Mouse (Mus musculus) midbrain, embryonic 11.5 days (tissue): ENCODE results near the gene Higd1a. TPM values are rescaled to one million over a fixed set of nuclear protein-coding genes. Genes with fewer than 3 reads are reported as not detected.

ENCODE experiments used
- ATAC-seq: fragments of 200-750 bp; cut with Nextera tagmentation; 2 replicates; pipeline ENCODE4 v1.8.0; 2017; ENCODE audit warnings: moderate TSS enrichment, moderate library complexity; ENCODE audit not compliant: low FRiP score
- DNase-seq: peaks from one replicate; pipeline ENCODE4 v3.0.0; 2015; ENCODE audit warnings: low spot score; ENCODE audit errors: missing footprints
- H3K27ac ChIP-seq: fragments of 300-500 bp; sonication (generic); 2 replicates; pipeline ENCODE4 v1.5.1; 2014; ENCODE audit warnings: low read depth, low read length
- H3K27me3 ChIP-seq: fragments of 300-500 bp; sonication (generic); 2 replicates; pipeline ENCODE4 v1.6.1; 2014; ENCODE audit warnings: mild to moderate bottlenecking, low read length, moderate library complexity, mixed read lengths; ENCODE audit not compliant: control insufficient read depth, insufficient read depth
- H3K36me3 ChIP-seq: fragments of 300-500 bp; sonication (generic); 2 replicates; pipeline ENCODE4 v1.6.1; 2014; ENCODE audit warnings: mild to moderate bottlenecking, low read length, moderate library complexity, mixed read lengths; ENCODE audit not compliant: control insufficient read depth, insufficient read depth
- H3K4me1 ChIP-seq: fragments of 300-500 bp; sonication (generic); 2 replicates; pipeline ENCODE4 v1.6.1; 2014; ENCODE audit warnings: low read length; ENCODE audit not compliant: control insufficient read depth, insufficient read depth
- H3K4me2 ChIP-seq: fragments of 300-500 bp; sonication (generic); 2 replicates; pipeline ENCODE4 v1.6.1; 2014; ENCODE audit warnings: mild to moderate bottlenecking, moderate library complexity
- H3K4me3 ChIP-seq: fragments of 300-500 bp; sonication (generic); 2 replicates; pipeline ENCODE4 v1.5.1; 2014; ENCODE audit warnings: low read depth, low read length
- H3K9ac ChIP-seq: fragments of 300-500 bp; sonication (generic); 2 replicates; pipeline ENCODE4 v1.6.1; 2014; ENCODE audit warnings: low read length
- H3K9me3 ChIP-seq: fragments of 300-500 bp; sonication (generic); 2 replicates; pipeline ENCODE4 v1.6.1; 2016; ENCODE audit warnings: low read length; ENCODE audit not compliant: control insufficient read depth
- WGBS: fragments of 180-500 bp; shearing (Covaris S2); extraction: QIAGEN DNeasy Blood & Tissue Kit; methylation state at CpG from one replicate; pipeline ENCODE4 v1.1.7; 2014; 5-methylcytosine and 5-hydroxymethylcytosine counted together
- polyA plus RNA-seq: library from polyadenylated mRNA; unstranded; fragments of >200 nt; fragmentation: Nextera tagmentation; extraction: Ambion mirVana; gene quantifications from 2 replicates; pipeline ENCODE4 v1.2.1, GENCODE M21; 2014

Gene Higd1a
- polyA plus RNA-seq, 1 experiment from 2014 or later: 170 TPM

DNA sequence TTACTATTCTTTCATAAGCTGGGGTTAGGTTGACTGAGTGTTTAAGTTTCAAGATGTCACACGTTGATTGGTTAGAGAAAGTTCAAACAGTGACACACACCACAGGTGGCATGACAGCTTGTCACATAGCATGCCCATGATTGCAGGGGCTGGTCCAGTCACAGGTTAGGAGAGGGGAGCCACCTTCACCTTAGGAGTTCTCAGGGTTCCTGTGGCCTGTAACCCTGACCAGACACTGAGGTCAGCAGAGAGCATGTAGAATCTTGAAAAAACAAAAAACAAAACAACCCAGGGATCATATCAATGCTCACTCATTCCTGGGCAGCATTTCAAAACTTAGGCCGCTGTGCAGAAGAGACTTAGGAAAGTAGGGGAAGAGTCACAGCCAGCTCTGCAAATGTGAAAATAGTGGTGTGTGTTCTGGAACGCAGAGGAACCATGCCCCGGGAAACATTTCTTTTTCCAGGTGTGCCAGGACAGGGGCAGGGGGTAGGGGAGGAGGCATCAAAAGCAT, 31.8 kb upstream of the Higd1a start:
- 75% methylated on average over 4 of the region's 4 CpGs for WGBS
- Histone ChIP-seq H3K9me3 (no peaks in the 10 kb centered on the region), H3K27ac (no peak overlapping the region), H3K4me2 (no peak overlapping the region), H3K4me1 (no peaks in the 10 kb centered on the region; the same call in 1 of the 2 replicates), H3K36me3 (no peaks in the 10 kb centered on the region), H3K27me3 (no peaks in the 10 kb centered on the region), H3K4me3 (no peak overlapping the region), H3K9ac (no peak overlapping the region)
- DNase-seq (no peak), ATAC-seq (no peak)

- ATAC-seq (no peak), DNase-seq (no peak)
These were observed 23.9 kb upstream of the Higd1a start for GRCm38 (mm10) chr9:121882015-121882457.

GRCm38 (mm10) chr9:121881301-121881700, 23.1 kb upstream of the Higd1a start:
- 79% methylated on average over 6 of the region's 6 CpGs for WGBS
- no peak for ATAC-seq

More at GRCm38 (mm10) chr9:121882015-121882457, 23.9 kb upstream of the Higd1a start:
- Histone ChIP-seq H3K27ac (no peak overlapping the region), H3K4me2 (no peak overlapping the region), H3K27me3 (no peaks in the 10 kb centered on the region), H3K4me3 (no peak overlapping the region), H3K9ac (no peak overlapping the region), H3K36me3 (no peaks in the 10 kb centered on the region), H3K9me3 (no peaks in the 10 kb centered on the region), H3K4me1 (no peaks in the 10 kb centered on the region)
- WGBS: 75% methylated on average over 7 of the region's 7 CpGs

DNA sequence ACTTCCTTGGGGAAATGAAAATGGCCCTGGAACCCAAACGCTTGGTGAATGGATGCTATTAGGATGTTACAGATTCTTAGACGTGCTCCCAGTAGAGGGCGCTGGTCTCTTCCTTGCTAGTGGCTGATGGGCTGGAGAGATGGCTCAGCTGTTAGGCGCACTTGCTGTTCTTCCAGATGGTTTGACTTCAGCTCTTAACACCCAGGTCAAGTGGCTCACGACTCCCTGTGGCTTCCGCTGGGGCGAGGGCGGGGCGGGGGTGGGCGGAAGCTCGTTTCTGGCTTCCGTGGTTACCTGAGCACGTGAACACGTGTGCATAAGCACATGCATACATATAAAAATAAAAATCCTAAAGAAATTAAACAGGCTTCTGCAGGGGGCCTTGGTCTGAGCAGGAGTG, 22.7 kb upstream of the Higd1a start:
- ATAC-seq: no peak
- no peak overlapping the region for H3K4me2 ChIP-seq

More at GRCm38 (mm10) chr9:121881301-121881700, 23.1 kb upstream of the Higd1a start:
- DNase-seq: no peak
- no peaks in the 10 kb centered on the region for H3K36me3 ChIP-seq
- H3K4me1 ChIP-seq: no peaks in the 10 kb centered on the region
- no peaks in the 10 kb centered on the region for H3K9me3 ChIP-seq
- H3K4me2 ChIP-seq: no peak overlapping the region
- H3K27me3 ChIP-seq: no peaks in the 10 kb centered on the region
- H3K27ac ChIP-seq: no peak overlapping the region
- no peak overlapping the region for H3K9ac ChIP-seq
- no peak overlapping the region for H3K4me3 ChIP-seq

GRCm38 (mm10) chr9:121877052-121877740, 19.0 kb upstream of the Higd1a start:
- no peaks in the 10 kb centered on the region for H3K27me3 ChIP-seq
- no peaks in the 10 kb centered on the region for H3K36me3 ChIP-seq
- no peak overlapping the region for H3K27ac ChIP-seq
- H3K9ac ChIP-seq: no peak overlapping the region
- no peaks in the 10 kb centered on the region for H3K9me3 ChIP-seq
- H3K4me1 ChIP-seq: no peaks in the 10 kb centered on the region
- H3K4me2 ChIP-seq: no peak overlapping the region
- 32% methylated on average over 3 of the region's 3 CpGs for WGBS
- no peak for ATAC-seq
- no peak overlapping the region for H3K4me3 ChIP-seq
- peak; percentile 90 for DNase-seq

More for the DNA sequence above, 22.7 kb upstream of the Higd1a start:
- Histone ChIP-seq H3K9me3 (no peaks in the 10 kb centered on the region), H3K36me3 (no peaks in the 10 kb centered on the region), H3K27me3 (no peaks in the 10 kb centered on the region), H3K9ac (no peak overlapping the region), H3K27ac (no peak overlapping the region), H3K4me1 (no peaks in the 10 kb centered on the region), H3K4me3 (no peak overlapping the region)
- peak; percentile 93 for DNase-seq
- WGBS: 23% methylated on average over 14 of the region's 14 CpGs

GRCm38 (mm10) chr9:121873578-121873977, 15.4 kb upstream of the Higd1a start:
- H3K4me1 ChIP-seq: no peaks in the 10 kb centered on the region
- no peak overlapping the region for H3K4me2 ChIP-seq
- DNase-seq (no peak), ATAC-seq (no peak)
- H3K9me3 ChIP-seq: no peaks in the 10 kb centered on the region
- H3K36me3 ChIP-seq: no peaks in the 10 kb centered on the region
- no peak overlapping the region for H3K27ac ChIP-seq
- no peak overlapping the region for H3K4me3 ChIP-seq
- H3K9ac ChIP-seq: no peak overlapping the region
- H3K27me3 ChIP-seq: no peaks in the 10 kb centered on the region

DNA sequence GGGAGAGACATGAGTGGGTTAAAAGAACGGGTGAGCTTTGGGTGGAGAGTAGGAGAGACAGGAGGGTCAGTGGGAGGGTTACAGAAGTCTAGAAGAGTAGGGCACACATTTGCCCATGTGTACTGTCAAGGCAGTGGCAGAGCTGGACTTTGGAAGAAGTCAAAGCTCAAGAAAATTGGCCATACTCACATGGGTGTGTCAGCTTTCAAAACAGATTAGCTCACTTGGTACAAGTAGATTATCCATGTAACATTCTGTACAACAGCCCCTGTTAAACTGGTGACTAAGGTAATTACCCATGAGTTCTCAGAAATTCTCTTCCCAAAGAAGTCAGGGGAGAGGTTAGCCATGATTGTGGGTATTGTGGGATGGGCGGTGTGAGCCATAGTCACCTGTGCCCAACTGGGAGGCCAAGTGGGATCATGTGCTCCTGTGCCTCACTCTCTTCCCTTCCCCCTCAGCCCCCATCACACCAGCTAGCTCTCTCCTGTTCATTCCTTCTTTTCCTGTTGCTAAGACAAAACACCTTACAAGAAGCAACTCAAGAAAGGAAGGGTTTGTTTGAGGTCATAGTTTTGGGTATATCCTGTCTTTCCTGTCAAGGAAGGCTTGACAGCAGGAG, 14.0 kb upstream of the Higd1a start:
- Histone ChIP-seq H3K36me3 (no peaks in the 10 kb centered on the region), H3K27me3 (no peaks in the 10 kb centered on the region), H3K9ac (no peak overlapping the region), H3K9me3 (no peaks in the 10 kb centered on the region), H3K4me3 (no peak overlapping the region), H3K27ac (no peak overlapping the region), H3K4me1 (no peaks in the 10 kb centered on the region), H3K4me2 (no peak overlapping the region)
- ATAC-seq (no peak), DNase-seq (peak; percentile 67)
- WGBS: 77% methylated on average over 2 of the region's 2 CpGs

DNA sequence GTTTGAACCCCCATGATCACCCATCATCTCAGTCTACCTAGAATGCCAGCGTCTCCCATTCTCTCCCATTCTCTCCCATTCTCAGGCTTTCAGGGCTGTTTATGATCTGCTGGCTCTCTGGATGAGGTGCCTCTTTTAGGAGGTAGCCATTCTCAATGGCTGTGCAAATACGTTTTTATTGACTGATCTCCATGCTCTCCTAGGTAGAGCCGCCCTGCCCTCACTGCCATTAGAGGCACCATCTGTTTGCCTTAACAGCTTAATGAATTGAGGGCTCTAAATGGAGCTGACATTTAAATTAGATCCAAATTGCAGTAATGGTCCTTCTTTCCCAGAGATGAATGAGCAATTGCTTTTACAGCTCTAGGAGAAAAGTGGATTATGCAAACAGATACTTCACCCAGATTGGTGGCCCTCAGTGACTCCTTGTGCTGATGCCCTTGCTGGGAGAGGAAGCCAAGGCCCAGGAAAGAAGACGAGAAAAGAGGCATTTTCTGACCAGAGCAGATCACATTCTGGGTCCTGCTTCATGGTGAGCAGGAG, 11.9 kb upstream of the Higd1a start:
- Histone ChIP-seq H3K9me3 (no peaks in the 10 kb centered on the region), H3K4me2 (no peak overlapping the region), H3K9ac (no peak overlapping the region), H3K4me3 (no peak overlapping the region), H3K27ac (no peak overlapping the region), H3K36me3 (no peaks in the 10 kb centered on the region), H3K4me1 (no peaks in the 10 kb centered on the region), H3K27me3 (no peaks in the 10 kb centered on the region)
- ATAC-seq (no peak), DNase-seq (peak; percentile 4)
- 72% methylated on average over 4 of the region's 4 CpGs for WGBS

DNA sequence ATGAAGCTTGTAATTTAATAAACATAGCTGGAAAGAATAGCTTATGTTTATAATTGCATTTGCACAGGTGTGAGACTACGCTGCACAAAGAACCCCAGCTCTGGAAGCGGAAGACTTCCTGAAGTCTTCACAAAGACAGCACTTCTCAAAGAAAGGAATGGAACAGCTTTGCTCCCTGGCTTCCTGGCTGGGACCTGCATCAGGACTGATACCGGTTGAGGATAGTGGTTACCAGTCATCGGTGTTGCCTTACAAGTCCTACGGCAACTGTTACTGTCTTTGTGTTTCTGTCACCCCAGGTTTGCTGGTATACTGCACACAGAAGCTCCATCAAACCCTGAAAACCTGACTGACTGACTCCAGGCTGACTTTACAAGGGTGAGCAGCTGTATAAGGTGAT, 11.3 kb upstream of the Higd1a start:
- Histone ChIP-seq H3K27ac (no peak overlapping the region), H3K36me3 (no peaks in the 10 kb centered on the region), H3K4me3 (no peak overlapping the region), H3K4me1 (no peaks in the 10 kb centered on the region), H3K4me2 (no peak overlapping the region), H3K9ac (no peak overlapping the region), H3K9me3 (no peaks in the 10 kb centered on the region), H3K27me3 (no peaks in the 10 kb centered on the region)
- WGBS: 88% methylated on average over 5 of the region's 5 CpGs
- no peak for DNase-seq
- no peak for ATAC-seq
